Mouse (Mus musculus): Measurements from ENCODE around the gene Ciao1. TPM values are rescaled to one million over a fixed set of nuclear protein-coding genes. Genes with fewer than 3 reads are reported as not detected.
A peak's percentile ranks its signal among the peaks of the same experiment; 100 is the strongest.

The Ciao1 gene
- polyA plus RNA-seq (2015; fragmentation: Nextera tagmentation; extraction: Ambion mirVana), result 31.0 and 31.9 TPM in 2 replicates

- peak within 1 kb of the TSS; percentile 91 for H3K27ac ChIP-seq (ENCODE audit: low read depth)
- peaks cover 21% of the 10 kb centered on the region for H3K36me3 ChIP-seq (replicated peaks; ENCODE audit: insufficient read depth, low read length)
- peak within 1 kb of the TSS; percentile 99 for H3K4me3 ChIP-seq (ENCODE audit: low read depth, low read length)
- DNase-seq (peak; percentile 99), ATAC-seq (peak; percentile 99)
- peaks cover 27% of the 10 kb centered on the region for H3K4me1 ChIP-seq (ENCODE audit: insufficient read depth)
- under 1% methylated on average over 49 of the region's 53 CpGs for WGBS (ENCODE audit: insufficient replicate concordance)
- H3K9ac ChIP-seq (replicated peaks), result peak within 1 kb of the TSS; percentile 96
- no peaks in the 10 kb centered on the region for H3K27me3 ChIP-seq (ENCODE audit: insufficient read depth, low read length)
- 0 out of 2 replicates have a peak, but pooled peaks have one; percentile 11 for TF ChIP-seq CTCF (IDR thresholded peaks at IDR 0.05; ENCODE audit: low read depth)
- TF ChIP-seq EP300 (IDR thresholded peaks at IDR 0.05; ENCODE audit: low read depth), result 0 out of 2 replicates have a peak, but pooled peaks have one; percentile 16
- no peaks in the 10 kb centered on the region for H3K9me3 ChIP-seq (ENCODE audit: low read length)
- H3K4me2 ChIP-seq (ENCODE audit: low read depth, low read length), result peak within 1 kb of the TSS; percentile 100
Observed at GRCm38 (mm10) chr2:127247592-127248333, at the start of gene Ciao1, which contains the start of gene Tmem127. Gene Ciao1, minus strand, starts transcription at chr2:127247816. Gene Tmem127, plus strand, starts transcription at chr2:127247908.

DNA sequence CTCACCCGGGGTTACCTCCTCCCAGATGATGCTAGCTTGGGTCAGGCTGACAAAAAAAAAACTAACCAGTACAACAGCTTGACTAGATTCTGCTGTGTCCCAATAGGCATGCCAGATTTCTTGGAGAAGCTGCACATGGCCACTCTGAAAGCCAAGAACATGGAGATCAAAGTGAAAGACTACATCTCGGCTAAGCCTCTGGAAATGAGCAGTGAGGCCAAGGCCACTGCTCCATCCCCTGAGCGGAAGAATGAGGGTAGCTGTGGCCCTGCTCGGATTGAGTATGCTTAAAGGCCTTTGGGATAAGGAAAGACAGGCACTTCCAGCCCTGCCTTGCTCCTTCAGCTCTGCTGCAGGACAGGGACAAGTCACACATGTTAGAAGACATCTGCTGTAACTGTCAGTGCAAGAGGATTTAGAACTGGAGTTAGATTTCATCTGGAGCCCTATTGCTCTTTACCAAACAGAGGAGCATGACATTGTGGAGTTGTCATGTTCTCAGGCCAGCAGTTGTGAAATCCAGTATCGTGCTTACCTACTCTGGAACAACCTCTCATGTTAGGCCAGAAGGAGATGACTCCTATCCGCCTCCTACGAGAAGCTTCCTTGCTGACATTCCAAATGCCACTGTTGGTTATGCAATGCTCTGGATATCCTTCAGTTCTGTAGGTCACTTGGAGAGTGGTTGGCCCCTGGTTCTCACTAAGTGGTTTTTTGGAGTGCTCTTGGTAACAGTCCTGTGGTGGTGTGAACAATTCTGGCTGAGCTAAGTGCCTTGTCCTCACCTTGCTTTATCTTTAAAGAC lies 49.6 kb upstream of the Ciao1 start:
- Histone ChIP-seq H3K4me2 (ENCODE audit: low read depth, low read length) (no peak overlapping the region), H3K4me1 (ENCODE audit: insufficient read depth) (0 out of 2 replicates have a peak, but pooled peaks cover 3% of the 10 kb centered on the region), H3K27me3 (ENCODE audit: insufficient read depth, low read length) (no peaks in the 10 kb centered on the region), H3K9ac (replicated peaks) (no peak overlapping the region), H3K27ac (ENCODE audit: low read depth) (no peak overlapping the region), H3K36me3 (replicated peaks; ENCODE audit: insufficient read depth, low read length) (peaks cover 68% of the 10 kb centered on the region), H3K9me3 (ENCODE audit: low read length) (no peaks in the 10 kb centered on the region), H3K4me3 (ENCODE audit: low read depth, low read length) (no peak overlapping the region)
- no peak for TF ChIP-seq EP300 (IDR thresholded peaks at IDR 0.05; ENCODE audit: low read depth)
- no peak for TF ChIP-seq CTCF (IDR thresholded peaks at IDR 0.05; ENCODE audit: low read depth)
- WGBS (ENCODE audit: insufficient replicate concordance), result 85% methylated on average over 7 of the region's 7 CpGs
- ATAC-seq, result no peak
- DNase-seq, result no peak

GRCm38 (mm10) chr2:127292250-127292649 lies 44.6 kb upstream of the Ciao1 start:
- Histone ChIP-seq H3K27ac (ENCODE audit: low read depth) (no peak overlapping the region), H3K9ac (replicated peaks) (no peak overlapping the region), H3K27me3 (ENCODE audit: insufficient read depth, low read length) (no peaks in the 10 kb centered on the region), H3K9me3 (ENCODE audit: low read length) (no peaks in the 10 kb centered on the region), H3K4me1 (ENCODE audit: insufficient read depth) (no peaks in the 10 kb centered on the region), H3K4me3 (ENCODE audit: low read depth, low read length) (no peak overlapping the region), H3K4me2 (ENCODE audit: low read depth, low read length) (no peak overlapping the region), H3K36me3 (replicated peaks; ENCODE audit: insufficient read depth, low read length) (peaks cover 58% of the 10 kb centered on the region)
- WGBS (ENCODE audit: insufficient replicate concordance), result 81% methylated on average over 4 of the region's 4 CpGs
- DNase-seq (no peak), ATAC-seq (no peak)
- no peak for TF ChIP-seq CTCF (IDR thresholded peaks at IDR 0.05; ENCODE audit: low read depth)
- no peak for TF ChIP-seq EP300 (IDR thresholded peaks at IDR 0.05; ENCODE audit: low read depth)

DNA sequence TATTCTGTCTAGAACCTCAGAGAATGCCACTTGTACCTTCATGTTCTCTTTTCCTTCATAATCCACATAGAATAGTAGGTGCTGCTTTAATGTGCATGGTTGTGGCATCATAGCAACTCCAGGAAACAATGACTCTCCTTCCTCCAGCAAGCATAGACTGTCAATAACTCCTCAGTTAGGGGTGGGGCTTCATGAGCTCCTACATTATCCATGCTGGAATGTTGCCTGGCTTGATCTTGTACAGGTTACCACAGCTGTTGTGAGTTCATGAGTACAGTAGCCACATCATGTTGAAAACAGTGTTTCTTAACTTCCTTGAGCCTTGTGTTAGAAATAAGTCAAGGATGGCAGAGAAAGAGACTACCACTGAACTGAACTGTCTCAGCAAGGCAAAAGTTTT lies 30.5 kb upstream of the Ciao1 start:
- Histone ChIP-seq H3K4me1 (ENCODE audit: insufficient read depth) (peaks cover 21% of the 10 kb centered on the region), H3K27me3 (ENCODE audit: insufficient read depth, low read length) (no peaks in the 10 kb centered on the region), H3K4me2 (ENCODE audit: low read depth, low read length) (no peak overlapping the region), H3K9me3 (ENCODE audit: low read length) (no peaks in the 10 kb centered on the region), H3K9ac (replicated peaks) (no peak overlapping the region), H3K4me3 (ENCODE audit: low read depth, low read length) (no peak overlapping the region), H3K36me3 (replicated peaks; ENCODE audit: insufficient read depth, low read length) (no peaks in the 10 kb centered on the region), H3K27ac (ENCODE audit: low read depth) (no peak overlapping the region)
- TF ChIP-seq EP300 (IDR thresholded peaks at IDR 0.05; ENCODE audit: low read depth), result no peak
- no peak for TF ChIP-seq CTCF (IDR thresholded peaks at IDR 0.05; ENCODE audit: low read depth)
- ATAC-seq (no peak), DNase-seq (no peak)

DNA sequence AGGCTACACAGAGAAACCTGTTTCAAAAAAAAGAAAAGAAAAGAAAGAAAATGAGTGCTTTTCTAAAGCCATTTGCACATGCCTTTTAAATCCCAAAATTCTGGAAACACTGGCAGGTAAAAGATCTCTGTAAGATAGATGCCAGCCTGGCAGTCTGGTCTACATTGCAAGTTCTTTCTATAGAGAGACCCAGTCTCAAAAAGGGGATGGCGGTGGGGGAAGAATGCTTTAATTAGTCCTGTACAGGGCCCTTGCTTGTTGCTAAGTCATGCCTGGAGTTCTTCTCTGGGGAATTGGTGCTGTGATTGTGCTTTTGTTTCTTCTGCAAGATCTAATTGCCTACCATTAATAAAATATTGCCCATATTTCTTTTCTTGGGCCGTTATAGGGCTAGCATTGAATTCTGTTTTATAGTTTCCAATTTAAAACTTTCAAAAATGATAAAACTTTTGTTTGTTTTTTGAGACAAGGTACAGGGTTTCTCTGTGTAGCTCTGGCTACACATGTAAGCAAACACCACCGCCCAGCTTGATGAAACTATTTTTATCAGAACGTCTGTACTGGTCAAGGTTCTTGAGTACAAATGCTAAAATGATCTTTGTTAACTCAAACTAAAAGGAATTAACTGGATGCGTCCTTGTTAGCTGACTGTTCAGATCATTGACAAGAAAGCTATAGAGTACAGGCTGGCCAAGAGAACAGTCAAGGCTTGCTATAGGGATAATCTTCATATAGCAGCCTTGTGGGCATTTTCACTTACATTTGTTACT lies 28.1 kb upstream of the Ciao1 start:
- DNase-seq (no peak), ATAC-seq (no peak)
- peaks cover 24% of the 10 kb centered on the region for H3K4me1 ChIP-seq (ENCODE audit: insufficient read depth)
- TF ChIP-seq CTCF (IDR thresholded peaks at IDR 0.05; ENCODE audit: low read depth) (no peak), EP300 (IDR thresholded peaks at IDR 0.05; ENCODE audit: low read depth) (no peak)
- no peaks in the 10 kb centered on the region for H3K36me3 ChIP-seq (replicated peaks; ENCODE audit: insufficient read depth, low read length)
- H3K27ac ChIP-seq (ENCODE audit: low read depth), result no peak overlapping the region
- H3K4me3 ChIP-seq (ENCODE audit: low read depth, low read length), result no peak overlapping the region
- H3K9ac ChIP-seq (replicated peaks), result no peak overlapping the region; the same call in 1 of the 2 replicates
- no peak overlapping the region for H3K4me2 ChIP-seq (ENCODE audit: low read depth, low read length)
- no peaks in the 10 kb centered on the region for H3K9me3 ChIP-seq (ENCODE audit: low read length)
- H3K27me3 ChIP-seq (ENCODE audit: insufficient read depth, low read length), result no peaks in the 10 kb centered on the region
- WGBS (ENCODE audit: insufficient replicate concordance), result 70% methylated on average over 5 of the region's 5 CpGs
